Mouse (Mus musculus) embryonic fibroblast, embryonic 13.5 days (primary cell): ENCODE results near the gene Tcea3. TPM values are rescaled to one million over a fixed set of nuclear protein-coding genes. Genes with fewer than 3 reads are reported as not detected.

Experiments used
- H3K27ac ChIP-seq: 2 replicates; pipeline ENCODE4 v1.5.1; 2012; ENCODE audit warnings: low read length, control low read depth, inconsistent platforms; ENCODE audit not compliant: insufficient read depth
- H3K4me1 ChIP-seq: 2 replicates; pipeline ENCODE4 v1.6.1; 2011; ENCODE audit warnings: low read length; ENCODE audit not compliant: control insufficient read depth, insufficient read depth
- H3K4me3 ChIP-seq: 2 replicates; pipeline ENCODE4 v1.5.1; 2011; ENCODE audit warnings: mild to moderate bottlenecking, control low read depth, low read length; ENCODE audit not compliant: insufficient read depth
- CTCF ChIP-seq: IDR thresholded peaks from 2 replicates; pipeline ENCODE4 v1.5.1; 2011; ENCODE audit warnings: mild to moderate bottlenecking, control low read depth, low read length, moderate library complexity, borderline replicate concordance; ENCODE audit not compliant: insufficient read depth
- POLR2A ChIP-seq: IDR thresholded peaks from 2 replicates; pipeline ENCODE4 v1.6.1; 2011; ENCODE audit warnings: low read depth, mild to moderate bottlenecking, control low read depth, low read length, moderate library complexity
- polyA plus RNA-seq: library from polyadenylated mRNA; stranded (reverse); fragments of >200 nt; gene quantifications from 2 replicates; pipeline ENCODE4 v1.2.4, GENCODE M21; 2011; ENCODE audit warnings: low read depth; ENCODE audit not compliant: missing spikeins, insufficient read length

The Tcea3 gene
- polyA plus RNA-seq, 1 experiment: 15.6 TPM

- TF ChIP-seq POLR2A: no peak; the same call in 1 of the 2 replicates
- TF ChIP-seq CTCF: no peak
- Histone ChIP-seq H3K27ac (peak overlapping the region; percentile 76), H3K4me3 (peak overlapping the region; percentile 95), H3K4me1 (peaks cover 7% of the 10 kb centered on the region)
Measured at GRCm38 (mm10) chr4:136311042-136311999, 63.8 kb downstream of the Tcea3 start.

GRCm38 (mm10) chr4:136312616-136313015 is 65.1 kb downstream of the Tcea3 start:
- peaks cover 7% of the 10 kb centered on the region for H3K4me1 ChIP-seq
- no peak overlapping the region for H3K27ac ChIP-seq
- H3K4me3 ChIP-seq: peak overlapping the region; percentile 43
- no peak for TF ChIP-seq CTCF
- no peak for TF ChIP-seq POLR2A

- no peak overlapping the region for H3K4me3 ChIP-seq
- no peak overlapping the region for H3K27ac ChIP-seq
- peaks cover 9% of the 10 kb centered on the region for H3K4me1 ChIP-seq
- TF ChIP-seq POLR2A (no peak), CTCF (no peak)
Measured at GRCm38 (mm10) chr4:136317667-136318066, 70.1 kb downstream of the Tcea3 start.

GRCm38 (mm10) chr4:136320016-136320415 is 72.5 kb downstream of the Tcea3 start:
- peak overlapping the region; percentile 89 for H3K27ac ChIP-seq
- H3K4me3 ChIP-seq: no peak overlapping the region
- TF ChIP-seq CTCF (no peak), POLR2A (no peak)

GRCm38 (mm10) chr4:136324226-136324625 is 76.7 kb downstream of the Tcea3 start:
- Histone ChIP-seq H3K27ac (no peak overlapping the region), H3K4me1 (peaks cover 3% of the 10 kb centered on the region), H3K4me3 (no peak overlapping the region)
- TF ChIP-seq CTCF (no peak), POLR2A (no peak)

More at GRCm38 (mm10) chr4:136320016-136320415, 72.5 kb downstream of the Tcea3 start:
- peaks cover 4% of the 10 kb centered on the region for H3K4me1 ChIP-seq

Other genes starting within 250 kb of the Tcea3 start
- gene Eloa, start 226.0 kb upstream of the Tcea3 start, polyA plus RNA-seq: 39.8 and 43.8 TPM in 2 replicates
- gene Rpl11, start 194.3 kb upstream of the Tcea3 start, polyA plus RNA-seq: 1,040 and 1,174 TPM in 2 replicates
- 201 and 239 TPM in 2 replicates for gene Id3, start 104.2 kb upstream of the Tcea3 start, polyA plus RNA-seq
- 0.78 and 1.1 TPM in 2 replicates for gene E2f2, start 75.3 kb upstream of the Tcea3 start, polyA plus RNA-seq
- gene Asap3, start 41.4 kb upstream of the Tcea3 start, polyA plus RNA-seq: 7.0 and 8.5 TPM in 2 replicates
- gene Zfp46, start 37.0 kb downstream of the Tcea3 start, polyA plus RNA-seq: 22.4 and 23.2 TPM in 2 replicates
- gene Hnrnpr, start 63.2 kb downstream of the Tcea3 start, polyA plus RNA-seq: 88.0 and 105 TPM in 2 replicates
- not detected in 2 replicates for gene Htr1d, start 175.8 kb downstream of the Tcea3 start, polyA plus RNA-seq
- not detected in 2 replicates for gene 6030445D17Rik, start 214.5 kb downstream of the Tcea3 start, polyA plus RNA-seq
- gene Luzp1, start 222.0 kb downstream of the Tcea3 start, polyA plus RNA-seq: 58.5 and 59.4 TPM in 2 replicates